Mouse (Mus musculus) kidney, embryonic 16.5 days (tissue): ENCODE measurements around the gene Hmgn1. TPM values are rescaled to one million over a fixed set of nuclear protein-coding genes. Genes with fewer than 3 reads are reported as not detected.
"Not testable (repeated sequence)": the region's sequence is repeated elsewhere in the genome, so short reads cannot be mapped to it uniquely, and the experiment has no call there.

ENCODE experiments used
- ATAC-seq: fragments of 200-750 bp; cut with Nextera tagmentation; 2 replicates; pipeline ENCODE4 v1.8.0; 2017; ENCODE audit warnings: moderate TSS enrichment; ENCODE audit not compliant: low FRiP score, low TSS enrichment
- H3K27ac ChIP-seq: fragments of 300-500 bp; sonication (generic); 2 replicates; pipeline ENCODE4 v1.5.1; 2014; ENCODE audit warnings: low read length
- H3K27me3 ChIP-seq: fragments of 300-500 bp; sonication (generic); 2 replicates; pipeline ENCODE4 v1.6.1; 2014; ENCODE audit warnings: low read length, control low read depth, mixed read lengths; ENCODE audit not compliant: insufficient read depth
- H3K36me3 ChIP-seq: fragments of 300-500 bp; sonication (generic); 2 replicates; pipeline ENCODE4 v1.6.1; 2014; ENCODE audit warnings: low read length, control low read depth, mixed read lengths; ENCODE audit not compliant: insufficient read depth
- H3K4me1 ChIP-seq: fragments of 300-500 bp; sonication (generic); 2 replicates; pipeline ENCODE4 v1.6.1; 2014; ENCODE audit warnings: low read length, control low read depth, mixed read lengths; ENCODE audit not compliant: insufficient read depth
- H3K4me2 ChIP-seq: fragments of 300-500 bp; sonication (generic); replicated peaks from 2 replicates; pipeline ENCODE4 v1.6.1; 2014; ENCODE audit warnings: low read depth, low read length
- H3K4me3 ChIP-seq: fragments of 300-500 bp; sonication (generic); 2 replicates; pipeline ENCODE4 v1.5.1; 2014; ENCODE audit warnings: mild to moderate bottlenecking, low read length
- H3K9ac ChIP-seq: fragments of 300-500 bp; sonication (generic); replicated peaks from 2 replicates; pipeline ENCODE4 v1.6.1; 2014; ENCODE audit warnings: low read length
- H3K9me3 ChIP-seq: fragments of 300-500 bp; sonication (generic); 2 replicates; pipeline ENCODE4 v1.6.1; 2016; ENCODE audit warnings: low read length, control low read depth
- whole genome bisulfite sequencing: fragments of 180-500 bp; shearing (Covaris S2); extraction: QIAGEN DNeasy Blood & Tissue Kit; methylation state at CpG from one replicate; pipeline ENCODE4 v1.1.7; 2014; 5-methylcytosine and 5-hydroxymethylcytosine counted together
- polyA plus RNA-seq: library from polyadenylated mRNA; unstranded; fragments of >200 nt; fragmentation: Nextera tagmentation; extraction: Ambion mirVana; gene quantifications from 2 replicates; pipeline ENCODE4 v1.2.1, GENCODE M21; 2015

Hmgn1 gene
- polyA plus RNA-seq, 1 experiment from 2014 or later, result 609 TPM

DNA sequence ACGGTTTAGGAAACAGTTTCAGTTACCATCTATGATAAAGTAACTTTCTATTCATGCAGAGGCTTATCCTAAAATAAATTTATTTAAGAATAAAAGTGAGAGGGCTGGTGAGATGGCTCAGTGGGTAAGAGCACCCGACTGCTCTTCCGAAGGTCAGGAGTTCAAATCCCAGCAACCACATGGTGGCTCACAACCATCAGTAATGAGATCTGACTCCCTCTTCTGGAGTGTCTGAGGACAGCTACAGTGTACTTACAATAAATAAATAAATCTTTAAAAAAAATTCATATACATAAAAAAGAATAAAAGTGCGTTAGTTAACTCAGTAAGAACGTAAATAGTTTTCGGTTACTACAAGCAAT, 17.2 kb upstream of the Hmgn1 start:
- peak overlapping the region; percentile 86 for H3K4me3 ChIP-seq
- H3K36me3 ChIP-seq, H3K27me3 ChIP-seq, H3K9ac ChIP-seq, H3K9me3 ChIP-seq, H3K27ac ChIP-seq: not testable (repeated sequence)
- ATAC-seq, result peak; percentile 12
- peak overlapping the region; percentile 19; the same call in 1 of the 2 replicates for H3K4me2 ChIP-seq
- H3K4me1 ChIP-seq, result peaks cover 18% of the 10 kb centered on the region
- 22% methylated on average over 6 of the region's 6 CpGs for WGBS

DNA sequence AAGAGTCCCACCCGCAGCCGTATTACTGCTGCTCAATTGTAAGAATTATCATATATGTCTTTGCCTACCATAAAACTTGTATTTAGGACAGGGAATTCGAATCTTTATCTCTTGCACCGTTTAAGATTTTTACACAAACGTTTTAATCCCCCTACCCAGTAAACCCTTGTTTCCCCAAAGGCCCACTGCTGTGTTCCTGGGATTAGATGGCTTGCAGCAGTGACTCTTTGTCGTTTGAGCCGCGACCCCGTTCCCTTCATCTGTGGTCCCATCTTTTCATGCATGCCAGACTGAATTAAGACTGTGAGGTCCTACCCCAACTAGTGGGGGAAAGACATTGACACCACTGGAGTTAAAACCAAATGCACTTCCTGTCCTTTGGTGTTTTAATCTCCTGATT, 937 bp upstream of the Hmgn1 start:
- ATAC-seq, result no peak
- peaks cover 30% of the 10 kb centered on the region for H3K36me3 ChIP-seq
- peak overlapping the region; percentile 95 for H3K27ac ChIP-seq
- peaks cover 26% of the 10 kb centered on the region for H3K4me1 ChIP-seq
- WGBS, result 3% methylated on average over 9 of the region's 9 CpGs
- H3K9ac ChIP-seq, result peak overlapping the region; percentile 88
- no peaks in the 10 kb centered on the region for H3K9me3 ChIP-seq
- no peaks in the 10 kb centered on the region for H3K27me3 ChIP-seq
- H3K4me2 ChIP-seq, result peak overlapping the region; percentile 74
- peak overlapping the region; percentile 98 for H3K4me3 ChIP-seq

DNA sequence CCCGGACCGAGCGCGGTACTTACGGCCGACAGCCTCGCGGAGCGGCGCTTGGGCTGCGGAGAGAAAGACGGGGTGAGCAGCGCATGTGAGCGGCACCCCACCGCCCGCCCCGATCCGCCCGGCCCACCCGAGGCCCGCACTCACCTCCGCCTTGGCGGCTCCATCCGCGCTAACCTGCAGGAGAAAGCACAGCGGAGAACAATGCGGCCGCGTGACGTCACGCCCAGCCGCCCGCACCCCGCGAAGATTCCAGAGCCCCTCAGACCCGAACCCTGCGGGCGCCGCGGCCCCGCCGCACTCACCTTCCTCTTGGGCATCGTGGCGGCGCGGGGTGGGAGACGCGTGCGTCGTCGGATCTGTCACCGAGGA, 257 bp downstream of the Hmgn1 start:
- Histone ChIP-seq H3K36me3 (peaks cover 42% of the 10 kb centered on the region), H3K9me3 (no peaks in the 10 kb centered on the region), H3K27me3 (no peaks in the 10 kb centered on the region), H3K27ac (peak overlapping the region; percentile 97), H3K9ac (peak overlapping the region; percentile 98), H3K4me2 (peak overlapping the region; percentile 93), H3K4me3 (peak overlapping the region; percentile 98), H3K4me1 (peaks cover 26% of the 10 kb centered on the region)
- 0% methylated on average over 28 of the region's 52 CpGs for WGBS
- ATAC-seq, result peak; percentile 61

DNA sequence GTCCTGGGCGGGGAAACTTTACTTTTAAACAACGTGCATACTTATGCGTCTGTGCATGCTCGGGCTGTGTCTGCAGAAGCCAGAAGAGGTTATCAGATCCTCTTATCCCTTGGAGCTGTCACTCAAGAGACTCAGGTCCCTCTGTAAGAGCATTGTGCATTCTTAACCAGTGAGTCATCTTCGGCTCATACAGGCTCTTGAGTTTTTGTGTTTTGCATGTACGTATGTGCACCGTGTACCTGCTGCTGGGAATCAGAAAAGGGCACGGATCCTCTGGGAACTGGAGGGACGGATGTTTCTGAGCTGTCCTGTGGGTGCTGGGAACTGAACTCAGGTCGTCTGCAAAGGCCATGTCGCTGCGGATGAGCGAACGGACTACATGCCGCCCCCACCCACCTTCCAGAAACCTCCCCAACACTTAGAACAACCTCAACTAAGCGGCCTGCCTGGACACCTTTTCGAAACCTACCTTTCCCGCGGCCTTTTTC, 801 bp downstream of the Hmgn1 start:
- Histone ChIP-seq H3K27ac (peak overlapping the region; percentile 97), H3K36me3 (peaks cover 45% of the 10 kb centered on the region), H3K27me3 (no peaks in the 10 kb centered on the region), H3K4me3 (peak overlapping the region; percentile 98), H3K4me1 (peaks cover 26% of the 10 kb centered on the region), H3K9me3 (no peaks in the 10 kb centered on the region), H3K4me2 (peak overlapping the region; percentile 93), H3K9ac (peak overlapping the region; percentile 98)
- 4% methylated on average over 19 of the region's 19 CpGs for WGBS
- ATAC-seq, result no peak

DNA sequence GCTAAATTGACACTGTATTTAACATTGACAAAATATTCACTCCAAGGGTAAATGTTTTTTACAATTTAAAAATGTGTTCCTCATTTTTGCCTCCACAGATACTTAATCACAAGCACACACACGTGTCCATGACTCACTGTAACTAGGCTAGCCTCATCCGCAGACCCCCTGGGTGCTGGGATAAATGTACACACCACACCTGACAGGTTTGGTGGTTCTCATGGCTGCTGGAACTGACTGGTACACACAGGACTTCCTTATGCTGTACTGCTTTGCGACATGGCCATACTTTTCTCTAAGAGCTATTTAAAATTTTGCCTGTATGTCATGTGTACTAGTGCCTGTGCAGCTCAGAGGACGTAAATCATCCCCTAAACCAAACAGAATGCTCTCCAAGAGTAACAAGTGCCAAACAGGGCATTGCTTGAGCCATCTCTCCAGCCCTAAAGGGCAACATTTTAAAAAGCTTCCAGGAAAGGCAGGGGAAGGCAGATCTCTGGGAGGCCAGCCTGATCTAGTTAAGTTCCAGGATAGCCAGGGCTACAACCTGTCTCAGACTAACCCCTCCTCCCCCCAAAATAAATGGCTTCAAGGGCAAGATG, 7.4 kb downstream of the Hmgn1 start:
- Histone ChIP-seq H3K9me3 (no peaks in the 10 kb centered on the region), H3K4me2 (no peak overlapping the region), H3K36me3 (peaks cover 44% of the 10 kb centered on the region), H3K4me3 (no peak overlapping the region), H3K4me1 (peaks cover 4% of the 10 kb centered on the region; the same call in 1 of the 2 replicates), H3K9ac (no peak overlapping the region), H3K27me3 (no peaks in the 10 kb centered on the region), H3K27ac (no peak overlapping the region)
- 59% methylated on average over 4 of the region's 4 CpGs for WGBS
- no peak for ATAC-seq

DNA sequence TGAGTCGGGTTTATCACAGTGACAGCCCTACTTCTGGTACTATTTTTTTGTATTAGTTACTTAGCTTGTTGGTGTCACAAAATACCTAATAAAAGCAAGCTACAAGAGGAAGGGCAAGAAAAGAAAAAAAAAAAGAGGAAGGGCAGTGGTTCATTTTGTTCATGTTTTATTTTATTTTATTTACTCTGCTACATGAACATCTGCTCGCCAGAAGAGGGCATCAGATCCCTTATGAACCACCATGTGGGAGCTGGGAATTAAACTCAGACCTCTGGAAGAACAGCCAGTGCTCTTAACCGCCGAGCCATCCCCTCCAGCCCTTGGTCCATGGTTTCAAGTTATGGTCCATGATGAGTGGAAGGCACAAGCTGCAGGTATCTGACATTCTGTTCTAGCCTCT, 12.8 kb downstream of the Hmgn1 start:
- 54% methylated on average over 4 of the region's 4 CpGs for WGBS
- Histone ChIP-seq H3K9ac (no peak overlapping the region), H3K4me2 (no peak overlapping the region), H3K27me3 (no peaks in the 10 kb centered on the region), H3K4me1 (no peaks in the 10 kb centered on the region), H3K4me3 (no peak overlapping the region), H3K36me3 (no peaks in the 10 kb centered on the region), H3K9me3 (no peaks in the 10 kb centered on the region), H3K27ac (no peak overlapping the region)
- ATAC-seq, result no peak

DNA sequence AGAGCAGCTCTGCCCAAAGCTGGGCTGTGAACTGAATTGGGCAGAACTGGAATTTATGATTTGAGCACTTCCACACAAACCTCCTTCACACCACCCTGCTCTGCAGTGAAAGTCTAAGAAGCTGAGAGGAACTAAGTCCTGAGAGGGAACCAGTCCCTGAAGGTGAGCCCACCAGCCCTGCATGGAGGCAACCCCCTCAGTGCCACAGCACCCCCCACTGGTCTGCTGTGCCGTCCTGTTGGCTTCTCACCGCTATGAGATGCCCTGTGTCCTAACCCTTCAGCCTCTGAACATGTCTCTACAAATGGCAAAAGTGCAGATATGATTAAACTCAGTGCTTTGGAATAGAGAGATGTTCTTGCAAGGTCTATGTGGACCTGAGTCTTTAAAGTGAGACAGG, 14.8 kb downstream of the Hmgn1 start:
- Histone ChIP-seq H3K4me3 (no peak overlapping the region), H3K4me1 (no peaks in the 10 kb centered on the region), H3K9me3 (no peaks in the 10 kb centered on the region), H3K4me2 (no peak overlapping the region), H3K27ac (no peak overlapping the region), H3K9ac (no peak overlapping the region), H3K36me3 (no peaks in the 10 kb centered on the region), H3K27me3 (no peaks in the 10 kb centered on the region)
- 48% methylated on average over 2 of the region's 2 CpGs for WGBS
- no peak for ATAC-seq

DNA sequence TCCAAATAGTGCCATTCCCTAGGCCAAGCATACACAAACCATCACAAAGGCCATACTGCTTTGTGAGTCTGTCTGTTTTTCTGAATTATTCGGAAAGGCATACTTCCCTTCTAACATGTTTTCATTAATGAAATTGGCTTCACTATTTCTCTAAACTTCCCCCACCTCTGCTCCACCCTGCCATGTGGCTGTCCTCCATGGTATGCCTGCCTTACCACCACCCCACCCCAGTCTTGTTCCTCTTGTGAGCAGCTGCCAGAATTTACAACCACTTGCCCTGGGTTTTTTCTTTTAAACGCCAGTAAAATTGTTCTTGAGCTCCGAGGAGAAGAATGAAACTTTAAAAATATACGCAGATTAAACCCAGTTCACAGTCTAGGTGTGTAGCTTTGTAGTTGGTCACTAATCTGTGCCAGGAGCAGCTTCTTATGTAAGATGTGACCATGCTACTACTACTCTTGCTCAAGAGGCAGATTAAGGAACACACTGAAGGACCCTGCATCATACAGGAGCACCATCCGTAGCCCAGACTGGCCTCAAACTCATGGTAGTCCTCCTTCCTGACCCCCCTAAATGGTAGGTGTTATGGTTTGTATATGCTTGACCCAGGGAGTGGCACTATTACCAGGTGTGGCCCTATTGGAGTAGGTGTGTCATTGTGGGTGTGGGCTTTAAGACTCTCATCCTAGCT, 16.7 kb downstream of the Hmgn1 start:
- Histone ChIP-seq H3K4me3 (no peak overlapping the region), H3K9me3 (no peaks in the 10 kb centered on the region), H3K9ac (no peak overlapping the region), H3K36me3 (no peaks in the 10 kb centered on the region), H3K4me2 (no peak overlapping the region), H3K27me3 (no peaks in the 10 kb centered on the region), H3K27ac (no peak overlapping the region), H3K4me1 (no peaks in the 10 kb centered on the region)
- 80% methylated on average over 5 of the region's 5 CpGs for WGBS
- no peak for ATAC-seq

DNA sequence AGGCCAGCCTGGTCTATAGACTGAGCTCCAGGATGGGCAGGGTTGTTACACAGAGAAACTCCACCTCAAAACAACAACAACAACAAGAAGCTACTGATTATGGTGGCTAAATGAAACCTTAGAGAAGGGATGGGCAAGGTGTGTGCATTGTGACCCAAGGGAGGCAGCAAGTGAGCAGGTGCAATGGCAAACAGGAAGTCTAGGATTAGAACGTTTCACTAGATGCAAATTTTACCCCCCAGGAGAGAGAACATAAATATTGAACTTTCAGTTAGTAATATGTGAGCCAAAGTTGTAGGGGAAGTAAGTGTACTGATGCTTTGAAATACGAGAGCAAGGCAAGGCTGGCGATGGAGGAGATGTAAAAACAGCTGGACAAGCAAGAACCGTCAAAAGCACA, 17.9 kb downstream of the Hmgn1 start:
- Histone ChIP-seq H3K27ac (no peak overlapping the region), H3K4me2 (no peak overlapping the region), H3K9ac (no peak overlapping the region), H3K36me3 (no peaks in the 10 kb centered on the region), H3K27me3 (no peaks in the 10 kb centered on the region), H3K4me1 (no peaks in the 10 kb centered on the region), H3K4me3 (no peak overlapping the region), H3K9me3 (no peaks in the 10 kb centered on the region)
- no peak for ATAC-seq
- 40% methylated on average over 4 of the region's 4 CpGs for WGBS

DNA sequence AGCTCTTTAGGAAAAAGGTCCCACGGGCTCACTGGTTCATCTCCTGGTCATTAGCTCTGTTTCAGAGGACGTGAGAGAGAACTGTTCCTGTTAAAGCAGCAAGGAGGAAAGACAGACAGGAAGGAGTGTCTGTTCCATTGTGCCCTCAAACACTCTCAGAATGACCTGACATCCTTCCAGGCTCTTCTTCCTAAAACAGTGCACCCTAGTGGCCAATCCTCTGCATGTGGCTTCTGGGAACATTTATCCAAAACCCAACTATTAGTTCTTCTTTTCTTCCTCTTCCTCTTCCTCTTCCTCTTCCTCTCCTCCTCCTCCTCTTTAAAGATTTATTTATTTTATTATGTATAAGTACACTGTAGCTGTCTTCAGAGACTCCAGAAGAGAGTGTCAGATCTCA, 24.5 kb downstream of the Hmgn1 start:
- no peaks in the 10 kb centered on the region for H3K9me3 ChIP-seq
- no peak overlapping the region for H3K4me2 ChIP-seq
- no peak overlapping the region for H3K9ac ChIP-seq
- no peaks in the 10 kb centered on the region for H3K4me1 ChIP-seq
- H3K27me3 ChIP-seq, result no peaks in the 10 kb centered on the region
- ATAC-seq, result no peak
- no peaks in the 10 kb centered on the region for H3K36me3 ChIP-seq
- H3K27ac ChIP-seq, result no peak overlapping the region
- WGBS, result 42% methylated on average over 2 of the region's 2 CpGs
- no peak overlapping the region for H3K4me3 ChIP-seq
